Mouse (Mus musculus) testis, adult 2 months (tissue): ENCODE measurements around the gene Cgas.
"Not testable (repeated sequence)": the region's sequence is repeated elsewhere in the genome, so short reads cannot be mapped to it uniquely, and the experiment has no call there.

Experiments
- CTCF ChIP-seq: fragments of 200-500 bp; IDR thresholded peaks from 2 replicates; pipeline ENCODE4 v1.5.1; 2012; ENCODE audit warnings: low read depth, mild to moderate bottlenecking, inconsistent platforms, low read length, moderate library complexity; ENCODE audit not compliant: control insufficient read depth, insufficient read depth, insufficient replicate concordance
- POLR2A ChIP-seq: fragments of 200-500 bp; IDR thresholded peaks from 2 replicates; pipeline ENCODE4 v1.6.1; 2012; ENCODE audit warnings: low read depth, mild to moderate bottlenecking, inconsistent platforms, low read length, moderate library complexity; ENCODE audit not compliant: control insufficient read depth

DNA sequence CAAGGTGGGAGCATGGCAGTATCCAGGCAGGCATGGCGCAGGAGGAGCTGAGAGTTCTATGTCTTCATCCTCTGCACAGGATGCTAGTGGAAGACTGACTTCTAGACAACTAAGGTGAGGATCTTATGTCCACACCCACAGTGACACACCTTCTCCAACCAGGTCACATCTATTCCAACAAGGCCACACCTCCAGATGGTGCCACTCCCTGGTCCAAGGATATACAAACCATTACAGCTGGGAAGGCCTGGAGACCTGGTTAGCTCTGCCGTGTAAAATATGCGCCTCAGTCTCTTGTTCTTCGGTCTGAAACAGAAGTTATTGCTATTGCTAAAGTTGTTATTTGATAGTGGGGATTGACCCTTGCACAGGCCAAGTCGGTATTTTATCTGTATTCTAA, 45.0 kb upstream of the Cgas start:
- TF ChIP-seq CTCF, POLR2A: not testable (repeated sequence)
